Mouse (Mus musculus) central nervous system, embryonic 18 days (tissue): ENCODE results near the gene Mpo. TPM values are rescaled to one million over a fixed set of nuclear protein-coding genes. Genes with fewer than 3 reads are reported as not detected.

Experiments
- polyA plus RNA-seq: library from polyadenylated mRNA; depleted of rRNA; stranded (reverse); fragments of >200 nt; gene quantifications from 2 replicates; pipeline ENCODE4 v1.2.3, GENCODE M21; 2012; rRNA removed

Mpo gene
- polyA plus RNA-seq = 0.12 TPM in 2 replicates

GRCm38 (mm10) chr11:87793460-87793859 is at the start of gene Mpo:
Gene Mpo, plus strand, starts transcription at chr11:87793581.

GRCm38 (mm10) chr11:87760301-87761081 is 32.9 kb upstream of the Mpo start, which contains the start of gene Tspoap1:
Gene Tspoap1, plus strand, starts transcription at chr11:87760541.

GRCm38 (mm10) chr11:87828239-87828900 is 35.0 kb downstream of the Mpo start, which contains the start of gene Lpo:
Gene Lpo, minus strand, starts transcription at chr11:87828289.

GRCm38 (mm10) chr11:87852690-87853596 is 59.6 kb downstream of the Mpo start, which contains the start of gene Mks1:
Gene Mks1, plus strand, starts transcription at chr11:87853215.

Other genes with a start within 250 kb of the Mpo start
- gene Gm11492, start 226.9 kb upstream of the Mpo start, polyA plus RNA-seq = not detected in 2 replicates
- 34.0 and 38.4 TPM in 2 replicates for gene Sept4, start 224.7 kb upstream of the Mpo start, polyA plus RNA-seq
- gene Mtmr4, start 201.4 kb upstream of the Mpo start, polyA plus RNA-seq = 64.5 and 66.9 TPM in 2 replicates
- 0.19 and 0.27 TPM in 2 replicates for gene Hsf5, start 176.4 kb upstream of the Mpo start, polyA plus RNA-seq
- gene Rnf43, start 130.9 kb upstream of the Mpo start, polyA plus RNA-seq = 0.48 and 1.1 TPM in 2 replicates
- 124 and 135 TPM in 2 replicates for gene Supt4a, start 56.0 kb upstream of the Mpo start, polyA plus RNA-seq
- 193 and 207 TPM in 2 replicates for gene Tspoap1, start 33.0 kb upstream of the Mpo start, polyA plus RNA-seq
- 1.9 and 2.4 TPM in 2 replicates for gene Lpo, start 34.7 kb downstream of the Mpo start, polyA plus RNA-seq
- gene Mks1, start 59.6 kb downstream of the Mpo start, polyA plus RNA-seq = 17.8 and 20.2 TPM in 2 replicates
- 0.27 and 0.52 TPM in 2 replicates for gene Epx, start 82.0 kb downstream of the Mpo start, polyA plus RNA-seq
- gene Olfr462, start 98.7 kb downstream of the Mpo start, polyA plus RNA-seq = not detected in 2 replicates
- gene Olfr463, start 103.8 kb downstream of the Mpo start, polyA plus RNA-seq = not detected in 2 replicates
- 0.08 and 0.26 TPM in 2 replicates for gene Olfr464, start 127.4 kb downstream of the Mpo start, polyA plus RNA-seq
- 292 and 293 TPM in 2 replicates for gene Dynll2, start 194.0 kb downstream of the Mpo start, polyA plus RNA-seq